Mouse (Mus musculus): ENCODE results near the gene Scpep1. TPM values are rescaled to one million over a fixed set of nuclear protein-coding genes. Genes with fewer than 3 reads are reported as not detected.
"Not testable (repeated sequence)": the region's sequence is repeated elsewhere in the genome, so short reads cannot be mapped to it uniquely, and the experiment has no call there.

Scpep1 gene
- polyA plus RNA-seq, 1 experiment = 46.2 TPM

- WGBS = 93% methylated on average over 19 of the region's 19 CpGs
- DNase-seq (ENCODE audit: low read depth, low spot score) = no peak
Measured at GRCm38 (mm10) chr11:88934089-88935000, 20.9 kb downstream of the Scpep1 start.

DNA sequence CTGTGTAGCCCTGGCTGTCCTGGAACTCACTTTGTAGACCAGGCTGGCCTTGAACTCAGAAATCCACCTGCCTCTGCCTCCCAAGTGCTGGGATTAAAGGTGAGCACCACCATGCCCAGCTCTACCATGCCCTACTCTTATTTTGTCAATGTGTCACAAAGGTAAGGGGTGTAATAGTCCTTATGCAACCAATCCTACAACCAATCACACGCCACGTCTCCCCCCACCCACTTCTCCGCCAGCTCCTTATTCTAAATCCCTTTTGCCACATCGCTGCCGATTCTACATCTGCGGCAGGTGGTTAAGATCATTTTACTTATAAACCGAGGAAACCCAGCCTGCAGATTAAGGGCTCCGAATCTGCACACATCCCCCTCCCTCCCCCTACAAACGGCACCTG is 22.2 kb downstream of the Scpep1 start:
- no peak for DNase-seq (ENCODE audit: low read depth, low spot score)

DNA sequence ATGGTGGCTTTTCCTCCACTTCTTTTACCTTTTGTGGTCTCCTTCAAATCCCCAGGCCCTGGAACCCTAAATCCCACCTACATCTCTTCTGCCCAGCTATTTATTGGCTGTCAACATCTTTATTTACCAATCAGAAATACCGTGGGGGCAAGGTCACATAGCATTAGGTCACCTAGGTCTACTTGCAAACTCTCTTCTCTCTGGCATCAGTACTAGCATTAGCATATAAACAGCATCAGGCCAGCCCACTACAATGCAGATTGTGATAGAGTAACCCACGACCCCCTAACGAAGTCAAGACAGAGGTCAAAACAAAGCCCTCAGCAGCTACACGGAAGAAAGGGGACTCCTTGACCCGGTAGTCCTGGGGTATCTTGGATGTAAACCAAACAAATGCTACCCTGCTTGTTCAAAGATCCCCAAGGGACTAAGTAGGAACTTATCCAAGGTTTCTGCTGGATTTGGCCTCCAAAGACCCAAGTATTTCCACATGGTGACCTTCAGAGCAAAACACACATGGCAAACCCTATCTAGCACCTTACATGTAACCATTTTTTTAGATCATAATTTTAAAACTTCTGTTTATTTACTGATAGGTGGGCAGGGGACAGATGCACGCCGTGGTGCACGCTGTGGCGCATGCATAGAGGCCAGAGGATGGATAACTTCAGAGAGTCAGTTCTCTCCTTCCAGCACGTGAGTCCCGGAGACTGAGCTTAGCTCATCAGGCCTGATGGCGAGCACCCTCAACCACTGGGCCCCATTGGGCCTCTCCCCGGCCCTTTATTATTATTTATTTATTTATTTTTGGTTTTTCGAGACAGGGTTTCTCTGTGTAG is 23.4 kb downstream of the Scpep1 start:
- no peak for DNase-seq (ENCODE audit: low read depth, low spot score)
- WGBS = 86% methylated on average over 14 of the region's 14 CpGs

More for the DNA sequence above, 22.2 kb downstream of the Scpep1 start:
- WGBS = 94% methylated on average over 9 of the region's 9 CpGs

DNA sequence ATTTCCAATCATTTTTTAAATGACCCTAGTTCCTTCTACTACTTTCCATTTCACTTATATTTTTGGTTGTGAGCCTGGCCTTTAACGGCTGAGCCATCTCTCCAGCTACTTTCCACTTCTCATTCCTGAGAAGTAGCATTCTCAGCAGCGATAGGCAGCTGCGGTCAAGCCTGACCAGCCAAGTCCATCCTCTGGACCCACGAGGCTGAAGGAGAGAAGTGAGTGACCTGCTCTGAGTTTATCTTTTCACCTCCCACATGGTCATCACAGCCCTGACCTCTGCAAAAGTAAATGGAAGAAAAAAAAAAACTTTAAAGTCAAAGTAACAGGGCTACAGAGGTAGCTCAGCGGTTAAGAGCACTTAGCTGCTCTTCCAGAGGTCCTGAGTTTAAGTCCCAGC is 28.7 kb downstream of the Scpep1 start:
- DNase-seq (ENCODE audit: low read depth, low spot score) = no peak
- WGBS = 89% methylated on average over 5 of the region's 5 CpGs

DNA sequence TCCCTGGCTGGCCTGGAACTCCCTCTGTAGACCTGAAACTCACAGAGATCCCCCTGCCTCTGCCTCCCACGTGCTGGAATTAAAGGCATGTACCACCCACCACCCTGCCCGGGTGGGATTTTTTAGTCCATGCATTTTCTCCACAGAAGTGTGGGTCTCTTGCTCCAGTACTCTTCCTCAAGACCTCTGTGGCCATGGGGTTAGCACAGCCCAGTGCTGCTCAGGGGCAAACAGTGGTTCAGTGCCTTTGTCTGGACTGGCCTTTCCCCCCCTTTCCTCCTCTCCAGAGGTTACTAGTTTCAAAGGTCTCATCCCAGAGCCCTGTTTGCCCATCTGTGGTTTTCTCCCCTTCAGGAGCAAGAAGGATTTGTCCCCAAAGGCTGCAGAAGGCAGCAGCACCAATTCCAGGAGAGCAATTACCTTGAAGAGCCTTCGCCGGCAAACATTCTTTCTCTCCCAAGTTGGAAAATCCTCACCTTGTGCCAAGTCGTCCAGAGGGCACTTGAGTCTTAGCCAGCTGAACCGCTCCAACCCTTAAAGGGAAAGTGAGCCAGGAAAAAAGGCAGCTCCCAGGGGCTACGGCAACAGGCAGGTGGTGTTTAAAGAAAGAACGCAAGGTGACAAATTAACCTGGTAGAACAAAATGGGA is 45.8 kb downstream of the Scpep1 start:
- DNase-seq (ENCODE audit: low read depth, low spot score) = no peak
- WGBS = 35% methylated on average over 8 of the region's 8 CpGs

- no peak for DNase-seq (ENCODE audit: low read depth, low spot score)
- 92% methylated on average over 1 of the region's 1 CpGs for WGBS
Measured at GRCm38 (mm10) chr11:88908557-88909211, 46.6 kb downstream of the Scpep1 start.

DNA sequence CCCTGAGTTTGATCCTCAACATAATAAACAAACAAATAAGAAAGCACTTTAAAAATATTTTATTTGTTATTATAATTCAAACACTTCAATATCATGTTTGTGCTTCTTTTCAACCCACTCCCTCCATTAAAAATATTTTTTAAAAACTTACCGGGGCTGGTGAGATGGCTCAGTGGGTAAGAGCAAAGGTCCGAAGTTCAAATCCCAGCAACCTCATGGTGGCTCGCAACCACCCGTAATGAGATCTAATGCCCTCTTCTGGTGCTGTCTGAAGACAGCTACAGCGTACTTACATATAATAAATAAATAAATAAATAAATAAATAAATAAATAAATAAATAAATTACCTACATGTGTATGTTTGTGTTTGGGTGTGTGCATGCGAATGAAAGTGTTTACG is 47.4 kb downstream of the Scpep1 start:
- WGBS = 94% methylated on average over 7 of the region's 7 CpGs
- no peak for DNase-seq (ENCODE audit: low read depth, low spot score)

DNA sequence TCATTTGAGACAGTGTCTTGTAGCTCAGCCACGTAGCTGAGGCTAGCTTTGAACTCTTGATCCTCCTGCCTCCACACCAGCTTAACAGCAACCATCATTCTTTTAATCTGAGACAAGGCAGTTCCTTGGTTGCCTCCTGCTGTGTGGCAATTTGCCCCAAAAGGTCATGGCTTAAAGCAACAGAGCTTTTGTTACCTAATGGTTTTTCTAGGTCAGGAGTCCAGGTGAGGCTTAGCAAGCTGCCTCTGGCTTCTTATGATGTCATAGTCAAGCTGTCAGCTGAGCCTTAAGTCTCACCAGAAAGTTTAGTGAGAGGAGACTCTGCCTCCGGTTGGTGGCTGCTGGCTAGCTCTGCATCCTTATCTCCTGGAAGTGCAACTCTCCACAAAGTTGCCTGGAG is 49.6 kb downstream of the Scpep1 start:
- no peak for DNase-seq (ENCODE audit: low read depth, low spot score)
- WGBS = 69% methylated on average over 2 of the region's 2 CpGs

GRCm38 (mm10) chr11:88904080-88904479 is 51.2 kb downstream of the Scpep1 start:
- no peak for DNase-seq (ENCODE audit: low read depth, low spot score)
- 13% methylated on average over 2 of the region's 2 CpGs for WGBS

DNA sequence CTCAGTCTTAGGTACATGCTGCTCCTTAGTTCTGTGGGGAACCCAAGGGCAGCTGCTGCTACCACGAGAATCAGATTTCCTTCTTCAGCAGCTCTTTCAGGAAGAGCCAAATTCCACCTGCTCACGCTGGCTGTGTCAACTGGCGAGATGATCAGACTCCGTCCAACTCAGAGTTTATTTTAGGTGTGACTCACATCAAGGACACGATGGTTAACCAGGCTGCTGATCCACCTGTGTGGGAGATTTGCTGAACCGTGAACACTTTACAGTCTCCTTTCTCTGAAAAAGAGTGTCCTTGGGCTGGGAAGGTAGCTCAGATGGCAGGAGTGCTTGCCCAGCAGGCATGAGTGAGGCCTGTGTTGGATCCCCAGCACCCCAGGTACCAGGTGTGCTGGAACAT is 52.5 kb downstream of the Scpep1 start:
- no peak for DNase-seq (ENCODE audit: low read depth, low spot score)
- 35% methylated on average over 6 of the region's 6 CpGs for WGBS

- 56% methylated on average over 7 of the region's 7 CpGs for WGBS
- DNase-seq (ENCODE audit: low read depth, low spot score) = no peak
Measured at GRCm38 (mm10) chr11:88901341-88901802, 53.9 kb downstream of the Scpep1 start.

- no peak for DNase-seq (ENCODE audit: low read depth, low spot score)
- WGBS = 92% methylated on average over 6 of the region's 6 CpGs
Measured at GRCm38 (mm10) chr11:88899561-88899960, 55.7 kb downstream of the Scpep1 start.

- 70% methylated on average over 4 of the region's 4 CpGs for WGBS
- no peak for DNase-seq (ENCODE audit: low read depth, low spot score)
Measured at GRCm38 (mm10) chr11:88898380-88898763, 56.9 kb downstream of the Scpep1 start.

GRCm38 (mm10) chr11:88897624-88898379 is 57.5 kb downstream of the Scpep1 start:
- DNase-seq (ENCODE audit: low read depth, low spot score) = no peak
- 29% methylated on average over 15 of the region's 15 CpGs for WGBS

DNA sequence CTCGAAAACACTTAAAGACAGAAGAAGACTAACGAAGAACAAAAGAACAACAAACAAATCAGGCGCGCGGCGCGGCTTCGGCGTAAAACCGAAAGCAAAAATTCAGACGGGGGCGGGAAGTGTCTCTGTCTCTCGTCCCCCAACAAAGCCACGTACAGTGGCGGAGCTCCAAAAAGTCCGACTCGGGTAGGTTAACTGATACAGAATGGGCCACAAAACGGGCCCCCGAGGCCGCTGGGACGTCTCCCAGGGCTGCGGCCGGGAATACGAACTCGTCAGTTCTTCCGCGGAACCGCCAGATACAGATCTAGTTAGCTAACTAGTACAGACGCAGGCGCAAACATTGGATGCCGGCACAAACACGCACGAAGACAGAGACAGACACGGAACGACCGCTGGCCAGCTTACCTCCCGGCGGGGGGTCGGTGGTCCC is 59.4 kb downstream of the Scpep1 start:
- WGBS = 13% methylated on average over 30 of the region's 39 CpGs
- DNase-seq (ENCODE audit: low read depth, low spot score) = not testable (repeated sequence)

GRCm38 (mm10) chr11:88895235-88895634 is 60.0 kb downstream of the Scpep1 start:
- 44% methylated on average over 19 of the region's 20 CpGs for WGBS

DNA sequence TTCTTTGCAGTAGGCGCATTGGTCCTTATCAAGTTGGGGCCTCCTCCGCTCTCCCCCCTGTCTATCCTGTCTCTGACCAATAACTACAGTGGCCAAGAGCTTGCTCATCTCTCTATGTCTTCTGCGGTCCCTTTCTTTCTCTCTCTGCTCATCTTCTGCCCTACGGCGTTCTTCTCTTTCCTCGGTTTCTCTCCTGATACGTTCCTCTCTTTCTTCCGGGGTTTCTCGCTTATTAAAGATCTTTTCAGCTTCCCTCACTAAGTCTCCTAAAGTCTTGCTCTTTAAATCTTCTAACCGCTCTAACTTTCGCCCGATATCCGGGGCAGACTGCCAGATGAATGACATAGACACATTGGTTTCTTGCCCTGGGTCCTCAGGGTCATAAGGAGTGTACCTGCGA is 61.0 kb downstream of the Scpep1 start:
- DNase-seq (ENCODE audit: low read depth, low spot score) = not testable (repeated sequence)
- WGBS = 90% methylated on average over 11 of the region's 14 CpGs

More at GRCm38 (mm10) chr11:88895235-88895634, 60.0 kb downstream of the Scpep1 start:
- not testable (repeated sequence) for DNase-seq (ENCODE audit: low read depth, low spot score)

- not testable (repeated sequence) for DNase-seq (ENCODE audit: low read depth, low spot score)
- WGBS = 97% methylated on average over 3 of the region's 8 CpGs
Measured at GRCm38 (mm10) chr11:88893501-88893900, 61.8 kb downstream of the Scpep1 start.

GRCm38 (mm10) chr11:88892789-88893188 is 62.5 kb downstream of the Scpep1 start:
- DNase-seq (ENCODE audit: low read depth, low spot score) = not testable (repeated sequence)
- 95% methylated on average over 22 of the region's 24 CpGs for WGBS

Data from large intestine, adult 2 months (tissue).